Mouse (Mus musculus): ENCODE measurements around the gene Rassf1. TPM values are rescaled to one million over a fixed set of nuclear protein-coding genes. Genes with fewer than 3 reads are reported as not detected.
A peak's percentile ranks its signal among the peaks of the same experiment; 100 is the strongest.

Gene Rassf1
- polyA plus RNA-seq, 1 experiment from 2014 or later = 45.4 TPM

GRCm38 (mm10) chr9:107520331-107520730, 31.0 kb upstream of the Rassf1 start:
- Histone ChIP-seq H3K9ac (replicated peaks; ENCODE audit: low read depth, low read length) (no peak overlapping the region), H3K9me3 (ENCODE audit: control insufficient read depth, low read length) (no peaks in the 10 kb centered on the region), H3K4me3 (replicated peaks; ENCODE audit: low read length) (no peak overlapping the region), H3K27ac (ENCODE audit: low read length) (no peak overlapping the region), H3K4me2 (ENCODE audit: low read length) (no peak overlapping the region), H3K27me3 (replicated peaks; ENCODE audit: control insufficient read depth, insufficient read depth, low read length) (no peaks in the 10 kb centered on the region), H3K36me3 (ENCODE audit: control insufficient read depth, insufficient read depth) (no peaks in the 10 kb centered on the region), H3K4me1 (replicated peaks; ENCODE audit: control insufficient read depth, insufficient read depth, low read length) (peaks cover 8% of the 10 kb centered on the region)
- WGBS = 39% methylated on average over 6 of the region's 6 CpGs
- ATAC-seq = no peak

GRCm38 (mm10) chr9:107521190-107521589, 30.2 kb upstream of the Rassf1 start:
- 57% methylated on average over 5 of the region's 5 CpGs for WGBS
- Histone ChIP-seq H3K9me3 (ENCODE audit: control insufficient read depth, low read length) (no peaks in the 10 kb centered on the region), H3K27me3 (replicated peaks; ENCODE audit: control insufficient read depth, insufficient read depth, low read length) (peaks cover 6% of the 10 kb centered on the region), H3K9ac (replicated peaks; ENCODE audit: low read depth, low read length) (no peak overlapping the region), H3K4me2 (ENCODE audit: low read length) (no peak overlapping the region), H3K4me1 (replicated peaks; ENCODE audit: control insufficient read depth, insufficient read depth, low read length) (peaks cover 8% of the 10 kb centered on the region), H3K4me3 (replicated peaks; ENCODE audit: low read length) (no peak overlapping the region), H3K36me3 (ENCODE audit: control insufficient read depth, insufficient read depth) (no peaks in the 10 kb centered on the region), H3K27ac (ENCODE audit: low read length) (no peak overlapping the region)
- no peak for ATAC-seq

- H3K27me3 ChIP-seq (replicated peaks; ENCODE audit: control insufficient read depth, insufficient read depth, low read length) = peaks cover 12% of the 10 kb centered on the region
- H3K36me3 ChIP-seq (ENCODE audit: control insufficient read depth, insufficient read depth) = no peaks in the 10 kb centered on the region
- H3K27ac ChIP-seq (ENCODE audit: low read length) = no peak overlapping the region
- no peak overlapping the region for H3K4me3 ChIP-seq (replicated peaks; ENCODE audit: low read length)
- peaks cover 13% of the 10 kb centered on the region for H3K4me1 ChIP-seq (replicated peaks; ENCODE audit: control insufficient read depth, insufficient read depth, low read length)
- H3K9ac ChIP-seq (replicated peaks; ENCODE audit: low read depth, low read length) = no peak overlapping the region; the same call in none of the 2 replicates
- ATAC-seq = no peak
- 0 out of 2 replicates have a peak, but pooled peaks cover 2% of the 10 kb centered on the region for H3K9me3 ChIP-seq (ENCODE audit: control insufficient read depth, low read length)
- 0 out of 2 replicates have a peak overlapping the region, but pooled peaks have one; percentile 6 for H3K4me2 ChIP-seq (ENCODE audit: low read length)
- 19% methylated on average over 25 of the region's 25 CpGs for WGBS
Measured at GRCm38 (mm10) chr9:107521711-107522399, 29.5 kb upstream of the Rassf1 start.

GRCm38 (mm10) chr9:107522400-107522711, 29.0 kb upstream of the Rassf1 start:
- Histone ChIP-seq H3K4me3 (replicated peaks; ENCODE audit: low read length) (no peak overlapping the region), H3K4me1 (replicated peaks; ENCODE audit: control insufficient read depth, insufficient read depth, low read length) (peaks cover 13% of the 10 kb centered on the region), H3K36me3 (ENCODE audit: control insufficient read depth, insufficient read depth) (no peaks in the 10 kb centered on the region), H3K27me3 (replicated peaks; ENCODE audit: control insufficient read depth, insufficient read depth, low read length) (peaks cover 16% of the 10 kb centered on the region), H3K9me3 (ENCODE audit: control insufficient read depth, low read length) (0 out of 2 replicates have a peak, but pooled peaks cover 2% of the 10 kb centered on the region), H3K9ac (replicated peaks; ENCODE audit: low read depth, low read length) (no peak overlapping the region), H3K27ac (ENCODE audit: low read length) (no peak overlapping the region), H3K4me2 (ENCODE audit: low read length) (no peak overlapping the region)
- 22% methylated on average over 2 of the region's 2 CpGs for WGBS
- no peak for ATAC-seq

GRCm38 (mm10) chr9:107526198-107527026, 24.9 kb upstream of the Rassf1 start:
- H3K4me2 ChIP-seq (ENCODE audit: low read length) = peak overlapping the region; percentile 45
- H3K9me3 ChIP-seq (ENCODE audit: control insufficient read depth, low read length) = 0 out of 2 replicates have a peak, but pooled peaks cover 2% of the 10 kb centered on the region
- peaks cover 13% of the 10 kb centered on the region for H3K4me1 ChIP-seq (replicated peaks; ENCODE audit: control insufficient read depth, insufficient read depth, low read length)
- peak overlapping the region; percentile 31 for H3K4me3 ChIP-seq (replicated peaks; ENCODE audit: low read length)
- WGBS = 4% methylated on average over 43 of the region's 44 CpGs
- no peak overlapping the region for H3K27ac ChIP-seq (ENCODE audit: low read length)
- H3K27me3 ChIP-seq (replicated peaks; ENCODE audit: control insufficient read depth, insufficient read depth, low read length) = peaks cover 20% of the 10 kb centered on the region
- peak overlapping the region; percentile 11; the same call in 1 of the 2 replicates for H3K9ac ChIP-seq (replicated peaks; ENCODE audit: low read depth, low read length)
- H3K36me3 ChIP-seq (ENCODE audit: control insufficient read depth, insufficient read depth) = no peaks in the 10 kb centered on the region
- peak; percentile 43 for ATAC-seq

- Histone ChIP-seq H3K4me3 (replicated peaks; ENCODE audit: low read length) (peak within 1 kb of the TSS; percentile 87), H3K4me1 (replicated peaks; ENCODE audit: control insufficient read depth, insufficient read depth, low read length) (peaks cover 44% of the 10 kb centered on the region), H3K9ac (replicated peaks; ENCODE audit: low read depth, low read length) (peak within 1 kb of the TSS; percentile 83), H3K9me3 (ENCODE audit: control insufficient read depth, low read length) (no peaks in the 10 kb centered on the region), H3K27ac (ENCODE audit: low read length) (0 out of 2 replicates have a peak within 1 kb of the TSS, but pooled peaks have one; percentile 36), H3K36me3 (ENCODE audit: control insufficient read depth, insufficient read depth) (peaks cover 7% of the 10 kb centered on the region), H3K4me2 (ENCODE audit: low read length) (peak within 1 kb of the TSS; percentile 97), H3K27me3 (replicated peaks; ENCODE audit: control insufficient read depth, insufficient read depth, low read length) (no peaks in the 10 kb centered on the region)
- WGBS = under 1% methylated on average over 48 of the region's 48 CpGs
- ATAC-seq = peak; percentile 99
Measured at GRCm38 (mm10) chr9:107533791-107534407, 17.5 kb upstream of the Rassf1 start, which contains the start of gene Tmem115. Gene Tmem115, plus strand, starts transcription at chr9:107533945.

- H3K4me3 ChIP-seq (replicated peaks; ENCODE audit: low read length) = peak overlapping the region; percentile 87
- under 1% methylated on average over 40 of the region's 40 CpGs for WGBS
- no peak for ATAC-seq
Measured at GRCm38 (mm10) chr9:107534408-107535202, 16.8 kb upstream of the Rassf1 start.

GRCm38 (mm10) chr9:107538231-107538630, 13.1 kb upstream of the Rassf1 start:
- ATAC-seq = no peak
- Histone ChIP-seq H3K9ac (replicated peaks; ENCODE audit: low read depth, low read length) (no peak overlapping the region), H3K27ac (ENCODE audit: low read length) (no peak overlapping the region), H3K9me3 (ENCODE audit: control insufficient read depth, low read length) (no peaks in the 10 kb centered on the region), H3K4me2 (ENCODE audit: low read length) (no peak overlapping the region), H3K4me1 (replicated peaks; ENCODE audit: control insufficient read depth, insufficient read depth, low read length) (peaks cover 64% of the 10 kb centered on the region), H3K27me3 (replicated peaks; ENCODE audit: control insufficient read depth, insufficient read depth, low read length) (no peaks in the 10 kb centered on the region), H3K4me3 (replicated peaks; ENCODE audit: low read length) (no peak overlapping the region), H3K36me3 (ENCODE audit: control insufficient read depth, insufficient read depth) (peaks cover 17% of the 10 kb centered on the region)
- 83% methylated on average over 7 of the region's 7 CpGs for WGBS

More at GRCm38 (mm10) chr9:107534408-107535202, 16.8 kb upstream of the Rassf1 start:
- Histone ChIP-seq H3K9ac (replicated peaks; ENCODE audit: low read depth, low read length) (peak overlapping the region; percentile 83), H3K36me3 (ENCODE audit: control insufficient read depth, insufficient read depth) (peaks cover 13% of the 10 kb centered on the region), H3K27ac (ENCODE audit: low read length) (0 out of 2 replicates have a peak overlapping the region, but pooled peaks have one; percentile 36), H3K27me3 (replicated peaks; ENCODE audit: control insufficient read depth, insufficient read depth, low read length) (no peaks in the 10 kb centered on the region), H3K4me2 (ENCODE audit: low read length) (peak overlapping the region; percentile 97), H3K4me1 (replicated peaks; ENCODE audit: control insufficient read depth, insufficient read depth, low read length) (peaks cover 44% of the 10 kb centered on the region), H3K9me3 (ENCODE audit: control insufficient read depth, low read length) (no peaks in the 10 kb centered on the region)

Measured in forebrain, embryonic 16.5 days (tissue).